Mouse (Mus musculus): ENCODE results near the gene Ppp1r11. TPM values are rescaled to one million over a fixed set of nuclear protein-coding genes. Genes with fewer than 3 reads are reported as not detected.

The Ppp1r11 gene
- polyA plus RNA-seq, 1 experiment from 2014 or later: 118 TPM

DNA sequence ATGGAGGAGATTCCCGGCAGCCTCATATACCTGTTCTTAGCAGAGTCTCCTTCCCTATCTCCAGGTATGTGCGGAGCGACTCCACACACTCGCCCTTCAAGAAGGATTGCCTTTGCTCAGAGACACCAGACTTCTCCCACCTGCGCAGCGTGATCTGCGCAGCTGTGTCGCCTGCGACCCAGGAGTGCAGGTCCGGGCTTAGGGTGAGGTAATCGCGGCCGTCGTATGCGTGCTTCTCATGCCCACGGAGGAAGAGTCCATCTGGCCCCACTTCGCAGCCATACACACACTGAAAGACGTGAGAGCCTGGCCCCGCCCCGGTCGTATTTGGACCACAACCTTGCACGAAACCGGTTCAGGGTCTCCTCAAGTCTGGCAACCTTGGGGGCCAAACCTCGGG lies 36.9 kb upstream of the Ppp1r11 start:
- peaks cover 31% of the 10 kb centered on the region for H3K27me3 ChIP-seq
- peaks cover 5% of the 10 kb centered on the region; the same call in 1 of the 2 replicates for H3K4me1 ChIP-seq
- peak overlapping the region; percentile 27; the same call in 1 of the 2 replicates for H3K9ac ChIP-seq
- H3K4me3 ChIP-seq: peak overlapping the region; percentile 27
- no peak overlapping the region for H3K27ac ChIP-seq
- H3K4me2 ChIP-seq: peak overlapping the region; percentile 43
- H3K9me3 ChIP-seq: no peaks in the 10 kb centered on the region
- WGBS: 6% methylated on average over 24 of the region's 24 CpGs
- H3K36me3 ChIP-seq: no peaks in the 10 kb centered on the region
- ATAC-seq (ENCODE audit: insufficient number of reproducible peaks, insufficient read depth, low FRiP score, low TSS enrichment, low read depth): no peak

DNA sequence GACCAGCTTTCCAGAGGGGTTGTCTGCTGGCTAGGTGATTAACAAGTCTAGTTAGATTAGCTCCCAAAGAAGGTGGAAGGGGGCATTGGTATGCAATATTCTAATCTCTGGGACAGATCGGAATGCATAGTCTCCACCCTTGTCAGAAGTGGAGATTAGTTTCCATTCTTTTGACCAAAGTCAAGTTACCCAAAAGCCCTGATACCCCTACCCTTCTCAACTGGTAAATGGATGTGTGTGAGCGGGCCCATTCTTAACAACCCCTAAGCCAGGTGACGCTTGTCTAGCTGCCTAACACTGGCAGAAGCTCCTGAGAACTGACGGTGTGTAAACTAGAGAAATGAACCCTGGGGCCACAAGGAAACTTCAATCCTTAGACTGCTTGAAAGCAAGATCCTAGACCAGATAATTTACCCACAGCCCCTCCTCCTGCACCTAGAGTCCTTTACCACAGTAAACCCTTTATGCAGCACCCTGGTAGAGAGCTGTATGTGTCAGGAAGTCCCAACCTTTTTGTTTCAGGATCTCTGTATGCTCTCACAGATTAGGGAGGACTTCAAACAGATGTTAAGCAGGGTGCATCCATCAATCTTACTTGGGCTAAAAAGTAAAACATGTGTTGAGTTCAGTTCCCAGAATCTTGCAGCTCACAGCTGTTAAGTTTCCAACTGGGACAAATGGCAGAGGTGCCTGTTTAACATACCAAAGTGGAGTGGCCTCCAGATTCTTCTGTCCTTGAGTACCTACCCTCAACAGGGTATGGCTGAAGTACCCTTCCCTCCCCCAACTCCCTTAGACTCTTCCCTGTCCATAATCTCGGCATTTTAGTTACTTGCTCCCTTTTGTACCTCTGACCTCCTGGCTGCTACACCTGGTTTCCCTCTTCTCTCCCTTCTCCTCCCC lies 31.0 kb upstream of the Ppp1r11 start:
- no peaks in the 10 kb centered on the region for H3K36me3 ChIP-seq
- no peaks in the 10 kb centered on the region for H3K9me3 ChIP-seq
- 30% methylated on average over 5 of the region's 5 CpGs for WGBS
- ATAC-seq (ENCODE audit: insufficient number of reproducible peaks, insufficient read depth, low FRiP score, low TSS enrichment, low read depth): no peak
- 0 out of 2 replicates have a peak overlapping the region, but pooled peaks have one; percentile 50 for H3K4me2 ChIP-seq
- H3K27me3 ChIP-seq: peaks cover 25% of the 10 kb centered on the region
- H3K4me1 ChIP-seq: peaks cover 15% of the 10 kb centered on the region
- H3K9ac ChIP-seq: no peak overlapping the region
- no peak overlapping the region for H3K27ac ChIP-seq
- no peak overlapping the region for H3K4me3 ChIP-seq

DNA sequence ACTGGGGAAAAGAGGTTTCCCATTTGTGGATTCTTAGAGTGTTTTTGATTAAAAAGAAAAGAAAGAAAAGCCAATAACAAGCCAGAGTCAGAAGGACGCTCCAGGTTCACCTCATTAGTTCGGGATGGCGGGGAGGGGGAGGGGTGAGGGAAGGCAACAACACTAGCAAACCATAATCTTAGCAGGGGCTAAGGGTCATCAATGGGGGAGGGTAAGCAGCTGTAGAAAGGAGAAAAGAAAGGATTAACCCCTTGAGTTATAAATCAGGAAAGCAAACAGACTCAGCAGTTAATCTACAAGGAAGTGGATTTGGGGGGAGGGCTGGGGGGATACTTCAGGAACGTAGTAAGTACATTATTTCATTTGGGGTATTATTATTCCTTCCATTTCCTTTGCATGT lies 30.3 kb upstream of the Ppp1r11 start:
- Histone ChIP-seq H3K27ac (no peak overlapping the region), H3K27me3 (peaks cover 19% of the 10 kb centered on the region), H3K9me3 (no peaks in the 10 kb centered on the region), H3K4me3 (peak overlapping the region; percentile 21; the same call in 1 of the 2 replicates), H3K4me2 (peak overlapping the region; percentile 50), H3K9ac (no peak overlapping the region), H3K36me3 (no peaks in the 10 kb centered on the region), H3K4me1 (peaks cover 15% of the 10 kb centered on the region)
- 9% methylated on average over 4 of the region's 4 CpGs for WGBS
- no peak for ATAC-seq (ENCODE audit: insufficient number of reproducible peaks, insufficient read depth, low FRiP score, low TSS enrichment, low read depth)

DNA sequence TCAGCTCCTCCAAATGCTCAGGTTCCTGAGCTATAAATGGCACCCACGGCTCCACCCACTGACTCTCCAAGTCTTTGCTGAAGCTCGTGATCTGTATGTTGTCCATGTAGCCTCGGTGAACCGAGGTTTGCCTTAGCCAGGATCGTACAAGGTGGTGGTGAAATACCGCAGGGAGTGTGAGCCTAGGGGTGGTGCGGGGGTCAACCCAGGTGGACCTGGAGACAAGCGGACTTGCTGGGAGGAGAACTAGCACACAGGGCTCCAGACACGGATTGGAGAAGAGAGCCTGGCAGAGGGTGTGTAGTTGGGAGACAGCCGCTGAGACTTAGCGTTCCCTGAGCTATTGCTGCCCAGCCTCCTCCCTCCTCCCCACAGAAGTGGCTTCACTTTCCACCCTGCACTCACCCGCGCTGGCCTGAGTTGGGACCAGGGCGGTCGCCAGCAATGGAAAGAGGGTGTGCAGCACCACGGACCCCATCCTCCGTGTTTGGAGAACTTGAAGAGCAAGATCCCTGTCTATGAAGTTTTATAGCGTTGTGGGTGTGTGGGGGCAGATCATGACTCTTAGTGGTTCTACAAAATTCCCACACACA lies 29.8 kb upstream of the Ppp1r11 start, which contains the start of gene 2410137M14Rik:
2410137M14Rik (minus strand) TSS at position 17 of the 593 bp plus-strand sequence.
- Histone ChIP-seq H3K4me3 (peak within 1 kb of the TSS; percentile 21), H3K27ac (no peak within 1 kb of the TSS), H3K36me3 (no peaks in the 10 kb centered on the region), H3K4me1 (peaks cover 15% of the 10 kb centered on the region), H3K27me3 (peaks cover 19% of the 10 kb centered on the region), H3K9ac (peak within 1 kb of the TSS; percentile 36; the same call in 1 of the 2 replicates), H3K9me3 (no peaks in the 10 kb centered on the region), H3K4me2 (peak within 1 kb of the TSS; percentile 50)
- ATAC-seq (ENCODE audit: insufficient number of reproducible peaks, insufficient read depth, low FRiP score, low TSS enrichment, low read depth): no peak
- WGBS: 13% methylated on average over 18 of the region's 18 CpGs

DNA sequence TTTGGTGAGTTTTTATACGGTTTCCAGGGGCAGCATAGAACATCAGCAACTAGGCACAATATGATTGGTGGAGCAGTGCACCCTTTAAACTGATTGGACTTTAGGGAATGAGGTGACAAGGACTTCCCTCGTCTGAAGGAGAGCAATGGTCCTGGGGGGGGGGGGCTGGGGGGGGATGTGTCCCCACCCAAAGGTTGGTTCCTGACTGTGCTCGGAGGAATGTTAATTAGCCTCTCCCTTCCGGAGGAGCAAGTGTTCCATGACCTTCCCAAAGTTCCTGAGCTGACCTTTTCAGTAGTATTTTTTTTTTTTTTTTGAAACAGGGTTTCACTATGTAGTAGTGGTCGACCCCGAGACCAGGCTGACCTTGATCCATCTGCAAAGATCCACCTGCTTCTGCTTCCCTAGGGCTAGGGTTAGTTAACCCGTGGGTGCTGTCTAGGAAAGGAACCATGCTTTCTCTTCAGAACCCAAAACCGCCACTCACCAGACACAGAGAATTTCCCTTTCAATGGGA lies 21.8 kb upstream of the Ppp1r11 start:
- 62% methylated on average over 8 of the region's 8 CpGs for WGBS

DNA sequence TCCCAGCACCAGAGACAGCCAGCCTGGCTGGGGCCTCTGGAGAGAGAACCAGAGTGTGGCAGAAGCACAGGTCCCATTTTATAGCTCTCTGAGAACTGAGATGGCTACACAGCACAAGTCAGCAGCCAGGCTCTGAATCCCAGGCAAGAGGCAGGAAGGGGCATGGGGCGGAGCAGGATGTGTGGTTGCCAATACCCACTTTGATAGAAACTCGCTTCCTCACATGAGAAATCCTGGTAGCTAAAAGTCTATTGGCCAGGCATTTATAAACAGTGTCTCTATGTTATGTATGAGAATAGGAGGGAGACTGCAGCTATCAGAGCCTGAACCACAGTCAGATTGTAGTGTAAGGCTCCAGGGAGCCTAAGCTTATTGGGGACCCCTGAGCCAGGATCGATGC lies 21.2 kb upstream of the Ppp1r11 start:
- Histone ChIP-seq H3K36me3 (no peaks in the 10 kb centered on the region), H3K9ac (no peak overlapping the region), H3K4me2 (no peak overlapping the region), H3K27ac (no peak overlapping the region), H3K4me1 (no peaks in the 10 kb centered on the region), H3K9me3 (no peaks in the 10 kb centered on the region), H3K27me3 (no peaks in the 10 kb centered on the region), H3K4me3 (no peak overlapping the region)
- ATAC-seq (ENCODE audit: insufficient number of reproducible peaks, insufficient read depth, low FRiP score, low TSS enrichment, low read depth): no peak
- 78% methylated on average over 3 of the region's 3 CpGs for WGBS

More for the DNA sequence above, 21.8 kb upstream of the Ppp1r11 start:
- no peak overlapping the region for H3K4me3 ChIP-seq
- H3K4me1 ChIP-seq: no peaks in the 10 kb centered on the region
- no peaks in the 10 kb centered on the region for H3K27me3 ChIP-seq
- H3K9ac ChIP-seq: no peak overlapping the region
- H3K36me3 ChIP-seq: no peaks in the 10 kb centered on the region
- no peak overlapping the region for H3K27ac ChIP-seq
- H3K9me3 ChIP-seq: no peaks in the 10 kb centered on the region
- H3K4me2 ChIP-seq: no peak overlapping the region
- ATAC-seq (ENCODE audit: insufficient number of reproducible peaks, insufficient read depth, low FRiP score, low TSS enrichment, low read depth): no peak

DNA sequence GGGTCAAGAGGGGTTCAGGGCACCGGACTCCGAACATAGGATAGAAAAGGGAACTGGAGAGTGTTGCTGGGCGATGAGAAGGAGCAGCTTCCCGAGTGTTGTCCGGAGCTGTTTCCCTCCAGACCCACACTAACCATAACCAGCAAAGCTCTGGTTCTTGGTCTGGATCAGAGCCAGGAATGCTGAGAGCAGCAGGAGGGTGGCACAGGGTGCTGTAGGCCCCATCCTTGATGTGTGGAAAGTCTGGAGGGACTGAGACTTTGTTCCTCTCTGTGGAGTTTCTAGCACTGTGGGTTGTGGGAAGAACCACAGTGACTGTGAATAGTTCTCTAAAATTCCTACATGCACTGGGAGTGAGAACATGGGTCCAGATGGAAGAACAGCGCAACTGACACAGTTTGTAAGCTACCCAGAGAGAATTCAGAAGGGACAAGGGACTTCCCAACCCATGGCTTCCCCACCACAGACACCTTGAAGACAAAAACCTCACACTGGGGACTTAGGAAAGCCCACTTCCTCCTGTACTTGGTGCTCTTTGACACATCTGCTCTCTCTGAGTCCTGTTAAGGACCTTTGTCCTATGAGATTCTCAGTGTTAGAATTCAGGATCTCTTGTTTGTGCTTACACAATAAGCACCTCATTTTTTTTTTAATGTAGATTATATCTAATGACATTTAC lies 19.8 kb upstream of the Ppp1r11 start:
- no peak for ATAC-seq (ENCODE audit: insufficient number of reproducible peaks, insufficient read depth, low FRiP score, low TSS enrichment, low read depth)
- H3K4me2 ChIP-seq: no peak overlapping the region
- no peak overlapping the region for H3K4me3 ChIP-seq
- H3K4me1 ChIP-seq: no peaks in the 10 kb centered on the region
- H3K36me3 ChIP-seq: no peaks in the 10 kb centered on the region
- H3K9ac ChIP-seq: no peak overlapping the region
- no peaks in the 10 kb centered on the region for H3K9me3 ChIP-seq
- WGBS: 80% methylated on average over 6 of the region's 6 CpGs
- no peak overlapping the region for H3K27ac ChIP-seq
- no peaks in the 10 kb centered on the region for H3K27me3 ChIP-seq

DNA sequence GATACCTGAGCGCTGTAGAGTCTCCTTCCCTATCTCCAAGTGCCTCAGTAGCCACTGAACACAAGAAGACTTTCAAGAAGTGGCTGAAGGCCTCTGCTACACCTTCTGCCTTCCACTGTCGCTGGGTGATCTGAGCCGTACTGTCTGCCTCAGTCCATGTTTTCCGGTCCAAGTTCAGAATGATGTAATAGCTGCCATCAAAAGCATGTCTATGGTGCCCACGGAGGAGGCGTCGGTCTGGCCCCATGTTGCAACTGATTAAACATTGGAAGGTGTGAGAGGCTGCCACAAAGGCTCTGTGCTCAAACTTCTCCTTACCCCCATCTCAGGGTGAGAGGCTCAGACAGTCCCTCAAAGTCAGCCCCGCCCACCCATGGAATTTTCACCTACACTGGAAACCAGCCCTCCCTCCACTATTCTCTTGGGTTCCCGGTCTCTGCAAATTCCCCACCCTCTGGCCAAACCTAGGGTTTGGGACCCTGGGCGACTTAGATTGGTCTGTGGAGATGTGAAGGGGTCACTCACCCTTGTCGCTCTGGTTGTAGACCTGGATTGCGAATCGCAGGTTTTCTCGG lies 18.9 kb upstream of the Ppp1r11 start:
- no peak overlapping the region for H3K27ac ChIP-seq
- ATAC-seq (ENCODE audit: insufficient number of reproducible peaks, insufficient read depth, low FRiP score, low TSS enrichment, low read depth): no peak
- no peaks in the 10 kb centered on the region for H3K4me1 ChIP-seq
- no peak overlapping the region for H3K9ac ChIP-seq
- no peaks in the 10 kb centered on the region for H3K9me3 ChIP-seq
- WGBS: 86% methylated on average over 14 of the region's 14 CpGs
- no peak overlapping the region for H3K4me2 ChIP-seq
- H3K27me3 ChIP-seq: no peaks in the 10 kb centered on the region
- no peaks in the 10 kb centered on the region for H3K36me3 ChIP-seq
- H3K4me3 ChIP-seq: no peak overlapping the region

DNA sequence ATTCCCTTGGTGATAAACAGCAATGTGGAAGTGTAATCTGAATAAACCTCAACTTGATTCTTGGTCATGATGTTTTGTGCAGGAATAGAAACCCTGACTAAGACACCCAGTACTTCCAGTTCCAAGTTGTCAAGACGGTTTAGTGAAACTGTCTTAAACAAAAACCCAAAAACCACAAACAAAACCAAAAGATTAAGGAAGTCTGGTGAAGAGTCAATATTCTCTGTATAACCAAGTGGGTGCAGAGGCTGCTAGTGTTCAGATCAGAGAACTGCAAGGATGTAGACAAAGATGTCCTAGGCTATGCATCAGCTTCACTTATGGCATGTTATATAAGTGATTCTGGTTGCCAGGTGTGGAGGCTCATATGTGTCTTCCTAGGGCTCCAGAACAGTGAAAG lies 15.3 kb upstream of the Ppp1r11 start:
- Histone ChIP-seq H3K4me2 (no peak overlapping the region), H3K27me3 (no peaks in the 10 kb centered on the region), H3K9me3 (no peaks in the 10 kb centered on the region), H3K27ac (no peak overlapping the region), H3K4me3 (no peak overlapping the region), H3K4me1 (no peaks in the 10 kb centered on the region), H3K9ac (no peak overlapping the region), H3K36me3 (no peaks in the 10 kb centered on the region)
- no peak for ATAC-seq (ENCODE audit: insufficient number of reproducible peaks, insufficient read depth, low FRiP score, low TSS enrichment, low read depth)
- 98% methylated on average over 1 of the region's 1 CpGs for WGBS

DNA sequence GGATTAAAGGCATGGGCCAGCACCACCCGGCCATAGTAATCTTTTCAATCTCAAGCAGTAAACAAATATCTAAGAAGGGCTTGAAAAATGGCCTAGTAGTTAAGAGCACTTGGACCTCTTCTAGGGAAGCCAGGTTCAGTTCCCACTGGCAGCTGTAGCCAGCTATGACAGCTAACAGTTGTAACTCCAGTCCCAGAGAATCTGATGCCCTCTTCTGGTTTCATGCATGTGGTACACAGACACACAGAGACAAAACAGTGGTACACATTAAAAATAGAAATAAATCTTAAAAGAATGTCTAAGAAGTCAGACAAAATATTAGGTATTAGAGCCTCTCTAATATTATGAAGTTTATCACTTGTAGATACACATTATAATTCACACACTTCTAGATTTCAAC lies 9.6 kb upstream of the Ppp1r11 start:
- Histone ChIP-seq H3K9me3 (no peaks in the 10 kb centered on the region), H3K4me1 (peaks cover 13% of the 10 kb centered on the region), H3K4me2 (no peak overlapping the region), H3K4me3 (no peak overlapping the region), H3K36me3 (peaks cover 6% of the 10 kb centered on the region; the same call in 1 of the 2 replicates), H3K27ac (no peak overlapping the region), H3K9ac (no peak overlapping the region), H3K27me3 (no peaks in the 10 kb centered on the region)
- 80% methylated on average over 1 of the region's 1 CpGs for WGBS
- no peak for ATAC-seq (ENCODE audit: insufficient number of reproducible peaks, insufficient read depth, low FRiP score, low TSS enrichment, low read depth)

DNA sequence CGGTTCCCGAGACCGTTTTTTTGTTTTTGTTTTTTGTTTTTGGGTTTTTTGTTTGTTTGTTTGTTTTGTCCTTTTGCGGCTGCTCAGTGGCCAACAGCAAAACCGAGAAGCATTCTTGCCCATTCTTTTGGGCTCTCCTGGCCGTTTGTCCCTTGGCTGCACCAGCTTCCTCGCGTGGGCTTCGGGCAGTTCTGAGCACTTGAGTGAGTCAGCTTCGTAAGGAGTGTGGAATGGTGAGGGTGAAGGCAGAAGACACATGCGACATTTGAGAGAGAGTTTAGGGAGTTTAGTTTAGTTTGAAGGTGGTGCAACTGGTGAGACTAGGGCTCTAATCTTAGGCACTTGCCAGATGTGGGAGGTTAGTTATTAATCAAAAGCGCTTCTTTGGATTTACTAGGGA lies 7.3 kb upstream of the Ppp1r11 start:
- Histone ChIP-seq H3K9ac (peak overlapping the region; percentile 82), H3K27me3 (no peaks in the 10 kb centered on the region), H3K9me3 (no peaks in the 10 kb centered on the region), H3K36me3 (peaks cover 13% of the 10 kb centered on the region; the same call in 1 of the 2 replicates), H3K4me3 (peak overlapping the region; percentile 64), H3K4me1 (peaks cover 13% of the 10 kb centered on the region), H3K4me2 (peak overlapping the region; percentile 74), H3K27ac (peak overlapping the region; percentile 77)
- 12% methylated on average over 12 of the region's 12 CpGs for WGBS
- no peak for ATAC-seq (ENCODE audit: insufficient number of reproducible peaks, insufficient read depth, low FRiP score, low TSS enrichment, low read depth)
